Mouse (Mus musculus): ENCODE results near the gene B3gnt6.
"Not testable (repeated sequence)": the region's sequence is repeated elsewhere in the genome, so short reads cannot be mapped to it uniquely, and the experiment has no call there.

The B3gnt6 gene

GRCm38 (mm10) chr7:98199381-98199780 is at the start of gene B3gnt6:
Gene B3gnt6, minus strand, starts transcription at chr7:98199481.
- no peak for DNase-seq

- DNase-seq: no peak
Measured at GRCm38 (mm10) chr7:98236686-98237359, 37.5 kb upstream of the B3gnt6 start.

DNA sequence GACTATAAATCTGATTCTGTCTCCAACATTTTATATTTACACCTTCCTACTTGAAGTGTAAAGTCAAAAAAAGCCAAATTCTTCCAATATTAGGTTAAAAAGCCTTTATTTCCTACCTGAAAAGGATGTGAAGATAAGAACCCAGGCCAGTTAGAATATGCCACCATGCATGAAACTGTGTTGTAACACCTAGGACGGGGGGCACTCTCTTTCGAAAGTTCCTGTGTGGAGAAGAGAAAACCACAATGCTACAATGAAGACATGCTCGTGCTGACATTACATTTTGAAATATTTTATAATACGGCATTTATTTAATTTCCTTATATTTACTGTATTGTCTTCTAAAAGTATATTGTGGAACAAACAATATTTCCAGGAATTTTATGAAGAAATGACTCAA is 24.5 kb upstream of the B3gnt6 start:
- no peak for DNase-seq

DNA sequence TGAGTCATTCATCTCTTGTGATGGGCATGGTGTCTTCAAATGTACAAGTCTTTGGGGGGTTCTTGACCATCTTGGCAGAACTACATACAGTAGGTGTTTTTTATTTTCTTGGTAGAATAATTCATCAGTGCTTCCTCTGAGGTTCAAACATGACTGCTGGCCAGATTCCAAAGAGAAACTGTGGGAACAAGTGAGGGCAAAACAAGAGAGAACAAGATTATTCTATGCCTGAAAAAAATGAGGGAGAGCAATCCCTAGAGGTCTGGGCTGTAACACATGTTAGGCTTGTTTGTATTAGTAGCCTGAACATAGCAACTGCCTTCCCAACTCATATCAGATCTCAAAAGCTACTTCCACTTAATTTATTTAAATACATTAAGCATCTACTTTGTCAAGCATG is 17.4 kb upstream of the B3gnt6 start:
- DNase-seq: no peak

DNA sequence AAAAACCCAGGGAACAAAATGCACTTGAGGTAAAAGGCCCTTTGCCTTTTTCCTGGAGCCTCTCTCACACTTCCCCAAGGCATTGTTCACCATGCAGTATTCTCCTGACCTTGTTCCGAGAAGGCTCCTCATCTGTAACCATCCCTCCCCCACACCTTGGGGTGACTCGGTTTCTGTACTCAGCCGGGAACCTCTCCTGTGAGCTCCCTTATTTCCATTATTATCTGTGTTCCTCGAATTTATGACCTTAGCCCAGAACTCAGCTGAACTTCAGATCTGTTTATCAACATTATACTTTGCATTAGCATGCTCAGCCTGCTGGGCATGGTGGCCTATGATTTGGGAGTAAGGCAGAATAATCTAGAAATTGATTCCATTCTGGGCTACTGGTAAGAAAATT is 3.7 kb upstream of the B3gnt6 start:
- DNase-seq: no peak

DNA sequence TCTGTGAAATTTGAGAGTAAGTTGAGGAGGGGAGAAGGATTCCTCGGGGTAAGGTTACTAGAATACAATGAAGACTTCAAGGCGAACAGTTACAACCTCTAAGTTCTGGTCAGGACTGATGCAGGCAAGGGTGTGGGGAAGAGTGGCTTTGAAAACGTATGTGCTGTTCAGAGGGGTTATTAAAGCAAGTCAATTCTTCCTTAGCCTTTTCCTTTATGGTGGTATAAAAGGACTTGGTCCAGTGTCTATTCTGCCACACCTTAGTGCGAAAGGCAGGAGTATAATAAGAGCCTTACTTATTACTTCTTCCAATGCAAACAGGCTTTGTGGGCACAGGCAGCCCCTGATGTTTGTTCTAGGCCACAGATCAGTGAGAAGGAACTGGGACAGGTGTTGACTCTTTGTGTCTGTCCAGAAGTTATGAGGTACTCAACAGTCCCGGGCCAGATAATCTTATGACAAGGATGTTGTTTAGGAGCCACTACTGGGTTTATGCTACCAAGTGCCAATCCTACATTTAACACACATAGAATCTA is 2.3 kb upstream of the B3gnt6 start:
- no peak for DNase-seq

GRCm38 (mm10) chr7:98200396-98200795 is 1.1 kb upstream of the B3gnt6 start:
- DNase-seq: no peak

DNA sequence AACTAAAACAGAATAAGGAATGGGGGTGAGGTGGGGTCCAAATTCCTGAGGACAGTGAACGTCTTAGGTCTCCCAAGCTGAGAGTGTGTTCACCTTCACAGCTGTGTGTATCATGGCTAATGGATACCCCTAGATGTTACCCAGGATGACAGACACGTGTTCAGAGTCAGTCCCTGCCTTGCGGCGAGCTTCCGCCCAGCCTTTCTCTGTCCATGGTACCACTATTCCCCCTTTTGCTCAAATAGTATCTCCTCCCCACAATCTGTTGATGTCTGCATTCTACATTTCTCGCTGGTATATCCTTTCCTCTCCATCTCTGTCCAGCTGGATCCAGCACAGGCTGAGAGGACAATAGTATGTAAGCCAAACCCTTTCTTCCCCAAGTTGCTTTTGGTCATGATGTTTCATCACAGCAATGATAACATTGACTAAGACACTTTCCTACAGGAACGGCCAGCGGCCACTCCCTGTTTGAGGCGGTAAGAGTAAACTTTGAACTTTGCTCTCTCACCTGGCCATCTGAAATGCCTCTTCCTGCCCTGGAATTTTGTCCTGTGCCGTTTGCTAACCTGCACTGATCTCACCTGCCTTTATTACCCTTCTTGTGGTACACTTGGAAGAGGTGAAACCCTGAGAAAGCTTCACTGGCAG is 4.0 kb downstream of the B3gnt6 start:
- no peak for DNase-seq

DNA sequence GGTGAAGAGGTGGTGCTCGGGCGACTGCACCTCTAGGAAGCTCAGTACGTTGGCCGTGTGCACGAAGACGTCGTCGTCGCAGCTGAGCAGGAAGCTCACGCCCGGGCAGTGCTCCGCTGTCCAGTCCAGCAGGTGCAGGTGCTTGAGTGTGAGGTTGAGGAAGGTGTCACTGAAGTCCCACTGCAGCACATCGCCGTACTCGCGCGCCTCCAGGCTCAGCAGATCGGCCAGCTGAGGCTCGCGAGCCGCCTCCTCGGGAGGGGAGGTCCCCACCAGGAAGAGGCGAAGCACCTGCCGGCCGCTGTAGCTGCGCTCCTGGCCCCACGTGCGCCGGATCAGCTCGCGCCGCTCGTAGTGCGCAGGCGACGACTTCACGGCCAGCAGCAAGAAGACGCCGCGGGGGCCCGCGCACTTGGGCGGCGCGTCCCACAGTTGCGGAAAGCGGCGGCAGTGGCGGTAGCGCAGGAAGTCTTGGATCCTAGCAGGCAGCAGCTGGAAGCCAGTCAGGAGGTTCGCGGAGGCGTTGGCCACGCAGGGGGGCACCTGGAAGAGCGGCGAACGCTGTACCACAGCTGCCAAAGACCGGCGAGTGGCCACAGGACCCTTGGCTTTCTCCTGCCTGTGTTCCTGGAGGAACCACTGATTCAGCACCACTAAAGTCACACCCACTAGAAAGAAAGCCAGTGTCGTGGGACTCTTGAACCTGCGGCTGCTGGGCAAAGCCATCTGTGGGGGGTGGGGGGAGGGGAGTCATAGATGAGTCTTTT is 5.1 kb downstream of the B3gnt6 start:
- DNase-seq: peak; percentile 43 to 47

GRCm38 (mm10) chr7:98193515-98194025 is 5.7 kb downstream of the B3gnt6 start:
- peak in 1 of 2 experiments; percentile 23 for DNase-seq

- DNase-seq: no peak
Measured at GRCm38 (mm10) chr7:98191571-98192250, 7.6 kb downstream of the B3gnt6 start.

DNA sequence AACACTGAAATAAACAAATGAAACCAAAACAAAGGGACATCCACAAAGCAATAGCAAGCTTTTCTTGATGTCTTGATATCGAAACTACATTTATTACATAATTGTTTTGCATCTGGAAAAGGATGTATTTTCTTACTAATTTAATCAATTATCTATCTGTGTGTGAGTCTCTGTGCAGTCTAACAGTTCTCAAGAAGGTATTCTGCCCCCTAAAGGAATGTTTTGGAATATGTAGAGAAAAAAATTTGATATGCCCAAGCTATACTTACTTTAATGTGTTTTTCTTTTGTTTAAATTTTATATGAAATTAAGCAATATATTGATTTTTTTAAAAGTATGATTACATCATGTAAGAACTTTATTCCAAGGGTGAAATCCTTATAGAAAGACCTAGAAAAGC is 8.7 kb downstream of the B3gnt6 start:
- no peak for DNase-seq

DNA sequence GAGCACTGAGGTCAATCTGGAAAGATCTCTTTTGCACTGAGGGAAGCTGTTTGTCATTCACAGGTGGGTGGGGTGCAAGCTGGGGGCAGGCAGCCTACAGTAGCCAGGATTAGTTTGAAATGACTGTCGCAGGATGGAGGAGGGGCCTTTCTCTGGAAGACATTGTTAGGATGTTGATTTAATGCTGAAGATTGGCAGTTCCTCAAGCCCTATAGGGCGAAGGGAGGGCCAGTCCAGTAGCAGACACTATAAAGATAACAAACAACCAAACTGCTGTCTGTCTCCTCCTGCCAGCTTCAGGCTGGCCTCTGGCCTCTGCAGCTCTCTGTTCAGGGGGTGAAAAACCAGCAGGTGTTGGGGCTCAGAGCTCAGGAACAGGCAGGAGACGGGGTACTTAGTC is 9.5 kb downstream of the B3gnt6 start:
- no peak for DNase-seq

- DNase-seq: no peak
Measured at GRCm38 (mm10) chr7:98188680-98189079, 10.6 kb downstream of the B3gnt6 start.

- DNase-seq: no peak
Measured at GRCm38 (mm10) chr7:98188238-98188637, 11.0 kb downstream of the B3gnt6 start.

GRCm38 (mm10) chr7:98187332-98187731 is 11.9 kb downstream of the B3gnt6 start:
- DNase-seq: not testable (repeated sequence)

DNA sequence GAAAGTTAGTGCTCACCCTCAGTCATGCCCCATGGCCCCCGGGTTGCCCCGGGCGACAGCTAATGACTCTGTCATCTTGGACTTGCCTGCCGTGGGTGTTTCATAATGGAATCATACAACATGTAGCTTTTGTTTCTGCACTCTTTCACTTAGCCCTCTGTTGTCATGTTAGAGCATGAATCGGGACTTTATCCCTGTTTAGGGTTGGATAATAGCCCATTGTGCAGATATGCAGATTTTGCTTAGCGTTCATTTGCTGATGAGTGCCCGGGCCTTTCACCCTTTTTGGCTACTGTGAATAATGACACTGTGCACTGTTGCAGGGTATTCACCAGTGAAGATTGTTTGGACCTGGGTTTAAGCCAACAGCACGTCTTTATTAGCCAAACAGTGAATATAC is 12.6 kb downstream of the B3gnt6 start:
- DNase-seq: no peak

GRCm38 (mm10) chr7:98185326-98185725 is 14.0 kb downstream of the B3gnt6 start:
- DNase-seq: no peak

- no peak for DNase-seq
Measured at GRCm38 (mm10) chr7:98178560-98179231, 20.6 kb downstream of the B3gnt6 start.

GRCm38 (mm10) chr7:98177929-98178559 is 21.2 kb downstream of the B3gnt6 start, which contains the start of gene Capn5:
Gene Capn5, minus strand, starts transcription at chr7:98178274.
- peak; percentile 58 to 67 for DNase-seq

GRCm38 (mm10) chr7:98177566-98177928 is 21.7 kb downstream of the B3gnt6 start:
- no peak for DNase-seq

GRCm38 (mm10) chr7:98177071-98177485 is 22.2 kb downstream of the B3gnt6 start:
- no peak for DNase-seq
